Mouse (Mus musculus) layer of hippocampus, adult 9-11 months (tissue): ENCODE data around the gene Tmem131l.

ENCODE experiments used
- DNase-seq: peaks from one replicate; pipeline ENCODE4 v3.0.0; 2022

Tmem131l gene

GRCm38 (mm10) chr3:83976161-83976560 lies 63.8 kb downstream of the Tmem131l start:
- no peak for DNase-seq

DNA sequence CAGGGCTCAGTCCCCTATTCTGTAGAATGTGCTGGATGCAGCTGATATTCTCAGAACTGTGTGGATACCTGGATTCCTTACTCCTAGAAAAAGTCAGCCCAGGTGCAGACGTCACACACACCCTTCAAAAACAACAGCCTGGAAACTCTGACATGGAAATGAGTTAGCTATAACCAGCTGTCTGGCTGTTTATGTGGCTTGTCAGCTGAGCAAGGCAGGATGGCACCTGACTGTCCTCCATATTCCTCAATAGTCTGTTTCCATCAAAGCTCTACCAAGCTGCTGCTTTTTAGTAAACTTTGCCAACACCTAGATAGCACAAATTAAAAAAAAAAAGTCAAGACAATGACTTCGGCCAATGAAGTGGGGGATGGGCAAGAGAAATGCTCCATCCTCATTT lies 66.6 kb downstream of the Tmem131l start:
- DNase-seq, result no peak

GRCm38 (mm10) chr3:83970629-83971028 lies 69.3 kb downstream of the Tmem131l start:
- no peak for DNase-seq

DNA sequence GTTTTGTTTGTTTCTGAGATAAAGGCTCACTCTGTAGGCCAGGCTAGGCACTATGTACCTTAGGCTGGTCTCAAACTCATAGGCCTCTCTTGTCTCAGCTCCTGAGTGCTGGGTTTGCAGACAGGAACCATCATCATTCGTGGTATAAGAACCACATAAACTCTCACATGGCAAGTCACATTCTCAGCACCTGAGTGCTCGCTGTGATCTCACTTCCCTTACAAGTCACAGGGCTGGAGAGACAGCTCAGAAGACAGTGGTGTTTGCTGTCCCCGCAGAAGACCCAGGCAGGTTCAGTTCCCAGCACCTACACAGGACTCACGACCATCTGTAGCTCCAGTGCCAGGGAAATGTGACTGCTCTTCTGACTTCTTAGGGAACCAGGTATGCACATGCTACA lies 70.9 kb downstream of the Tmem131l start:
- no peak for DNase-seq

DNA sequence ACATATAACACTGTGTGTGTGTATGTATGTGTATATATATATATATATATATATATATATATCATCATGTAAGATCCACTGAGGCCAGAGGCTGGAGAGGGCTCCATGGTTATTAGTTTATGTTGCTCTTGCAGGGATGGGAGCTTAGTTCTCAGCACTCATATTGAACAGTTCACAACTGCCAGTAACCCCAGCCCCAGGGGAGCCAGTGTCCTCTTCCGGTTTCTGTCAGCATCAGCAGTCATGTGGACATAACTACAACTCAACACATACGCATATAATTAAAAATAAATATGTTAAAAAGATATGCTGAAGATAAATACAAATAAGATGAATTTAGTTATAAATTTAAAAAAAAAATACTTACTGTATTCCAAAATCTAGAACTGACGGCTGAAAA lies 72.2 kb downstream of the Tmem131l start:
- no peak for DNase-seq

DNA sequence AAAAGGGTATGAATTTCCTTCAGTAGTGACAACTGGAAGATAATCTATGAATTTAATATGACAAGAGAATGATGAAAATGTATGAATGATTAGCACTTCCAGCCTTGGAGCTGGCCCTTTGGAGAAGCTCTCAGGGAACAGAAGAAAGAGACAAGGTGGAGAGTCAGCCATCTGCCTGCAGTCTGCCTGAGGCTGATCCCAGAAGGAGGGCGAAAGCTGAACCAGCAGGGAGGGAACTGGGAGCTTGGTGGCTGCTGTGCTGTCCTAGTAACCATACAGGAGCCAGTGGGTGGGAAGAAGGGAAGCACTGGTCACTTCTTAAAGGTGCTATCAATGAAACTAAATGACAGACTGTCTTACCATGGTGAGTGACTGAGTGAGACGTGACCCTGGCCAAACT lies 74.6 kb downstream of the Tmem131l start:
- no peak for DNase-seq

DNA sequence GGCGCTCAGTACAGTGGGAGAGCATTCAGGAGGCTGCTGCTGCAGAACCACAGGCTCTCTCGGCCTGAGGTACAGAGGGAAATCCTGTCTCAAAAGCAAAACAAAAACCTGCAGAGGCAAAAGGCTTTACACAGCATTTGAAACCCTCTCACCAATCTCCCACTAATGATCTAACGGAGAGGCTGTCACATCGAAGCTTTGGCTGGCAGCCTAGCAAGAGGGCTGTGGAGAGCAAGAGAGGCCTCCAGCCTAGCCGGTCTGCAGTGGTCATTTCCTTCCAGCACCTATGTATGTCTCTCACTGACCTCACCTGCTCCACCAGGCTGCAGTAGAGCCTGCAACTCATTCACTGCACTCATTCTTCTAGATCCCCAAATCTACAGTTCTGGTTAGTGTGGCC lies 76.3 kb downstream of the Tmem131l start:
- no peak for DNase-seq

DNA sequence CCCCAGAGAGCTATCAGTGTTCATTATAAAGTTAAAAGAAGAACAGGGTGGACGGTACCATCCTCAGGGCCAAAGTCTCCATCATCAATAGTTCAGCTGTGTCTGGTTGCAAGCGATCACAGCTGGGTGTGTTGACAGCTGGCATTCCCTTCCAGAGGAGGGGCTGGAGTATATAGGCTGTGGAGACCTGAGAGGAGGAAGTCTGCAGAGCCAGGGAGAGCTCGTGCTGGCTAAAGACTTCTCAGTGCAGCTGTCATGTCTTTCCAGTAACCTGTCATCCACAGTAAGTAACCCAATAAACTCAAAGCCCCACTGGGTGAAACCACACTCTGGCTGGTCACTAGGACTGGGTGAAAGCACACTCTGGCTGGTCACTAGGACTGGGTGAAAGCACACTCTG lies 77.4 kb downstream of the Tmem131l start:
- no peak for DNase-seq

- no peak for DNase-seq
Measured at GRCm38 (mm10) chr3:83962076-83962475, 77.9 kb downstream of the Tmem131l start.

DNA sequence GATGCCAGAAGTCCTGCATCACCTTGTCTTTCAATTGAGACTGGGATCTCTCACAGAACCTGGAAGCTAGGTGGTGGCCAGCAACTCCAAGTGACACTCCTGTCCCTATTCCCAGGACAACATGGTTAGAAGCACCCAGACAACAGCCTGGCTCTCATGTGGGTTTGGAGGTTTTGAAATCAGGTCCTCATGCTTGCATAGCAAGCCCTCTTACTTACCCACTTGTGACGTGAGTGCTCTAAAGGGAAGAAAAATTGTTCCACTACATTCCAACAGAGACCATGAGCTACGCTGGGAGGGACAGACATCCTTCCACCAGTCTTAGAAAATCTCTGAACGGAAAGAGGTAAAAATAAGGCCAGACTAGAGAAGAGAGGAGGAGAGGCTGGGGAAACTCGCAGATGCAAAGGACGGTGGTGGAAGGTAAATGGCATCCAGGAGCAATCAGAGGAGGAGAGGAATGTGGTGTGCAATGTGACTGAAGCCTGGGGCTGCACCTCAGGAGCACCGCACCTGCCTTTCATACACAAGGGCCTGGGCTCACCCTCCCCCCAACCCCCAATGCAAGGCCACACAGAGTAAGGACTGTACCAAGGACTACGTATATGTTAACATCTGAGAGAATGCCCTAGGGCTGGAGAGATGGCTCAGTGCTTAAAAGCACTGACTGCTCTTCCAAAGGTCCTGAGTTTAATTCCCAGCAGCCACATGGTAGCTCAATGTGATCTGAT lies 80.9 kb downstream of the Tmem131l start:
- DNase-seq, result no peak

- no peak for DNase-seq
Measured at GRCm38 (mm10) chr3:83953879-83954278, 86.1 kb downstream of the Tmem131l start.

- DNase-seq, result no peak
Measured at GRCm38 (mm10) chr3:83948801-83949200, 91.2 kb downstream of the Tmem131l start.

DNA sequence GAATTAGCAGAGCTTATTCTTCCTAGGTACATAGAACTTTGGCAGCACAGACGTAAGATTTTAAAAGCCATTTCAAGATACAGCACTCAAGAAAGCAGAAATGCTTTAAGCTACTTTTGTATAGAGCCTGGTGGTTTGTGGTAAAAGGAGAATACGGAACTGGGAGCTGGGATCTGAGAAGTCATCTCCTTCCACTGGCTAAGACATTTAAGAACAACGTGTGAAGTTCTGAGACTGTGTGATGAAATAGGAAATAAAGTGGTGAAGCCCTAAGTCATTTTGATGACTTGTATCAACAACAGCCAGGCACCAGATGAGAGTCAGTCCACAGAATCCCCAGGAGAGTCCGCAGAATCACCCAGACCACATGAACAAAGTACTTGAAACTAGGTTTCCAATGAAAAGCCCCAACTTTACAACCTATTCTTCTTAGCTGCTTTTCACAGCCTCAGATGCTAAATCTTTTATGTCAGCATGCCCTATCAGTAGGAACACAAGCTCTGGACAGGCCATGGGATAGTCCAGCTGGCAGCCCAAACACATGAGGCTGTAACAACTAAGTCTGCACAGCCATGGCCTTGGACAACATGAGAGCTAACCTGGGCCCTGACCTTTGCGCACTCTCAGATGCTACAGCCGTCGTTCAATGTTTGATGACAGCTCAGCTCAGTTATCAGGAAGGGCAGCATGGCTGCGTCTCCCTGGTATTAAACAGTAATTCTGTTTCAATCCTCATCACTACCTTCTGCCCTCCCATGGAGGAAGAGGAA lies 92.3 kb downstream of the Tmem131l start:
- no peak for DNase-seq

- no peak for DNase-seq
Measured at GRCm38 (mm10) chr3:83946848-83947247, 93.1 kb downstream of the Tmem131l start.

DNA sequence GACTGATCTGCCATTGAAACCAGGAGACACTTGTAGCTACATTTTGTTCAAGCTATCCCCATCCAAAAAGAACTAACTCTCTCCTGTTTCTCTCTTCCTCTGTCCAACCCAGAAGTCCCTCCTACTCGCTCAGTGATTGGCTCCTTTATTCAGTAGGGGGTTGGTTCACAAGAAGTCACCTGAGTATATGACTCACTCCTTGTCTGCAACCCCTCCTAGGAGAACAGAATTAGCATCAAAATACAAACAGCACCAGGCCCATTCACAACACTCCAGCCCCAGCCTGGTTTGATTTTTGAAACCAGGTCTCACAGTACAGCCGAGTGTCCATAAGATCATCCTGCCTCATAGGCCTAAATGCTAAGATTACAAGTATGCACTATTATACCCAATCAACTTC lies 96.3 kb downstream of the Tmem131l start:
- no peak for DNase-seq

- DNase-seq, result no peak
Measured at GRCm38 (mm10) chr3:83943212-83943611, 96.8 kb downstream of the Tmem131l start.

- DNase-seq, result no peak
Measured at GRCm38 (mm10) chr3:83941921-83942320, 98.1 kb downstream of the Tmem131l start.

DNA sequence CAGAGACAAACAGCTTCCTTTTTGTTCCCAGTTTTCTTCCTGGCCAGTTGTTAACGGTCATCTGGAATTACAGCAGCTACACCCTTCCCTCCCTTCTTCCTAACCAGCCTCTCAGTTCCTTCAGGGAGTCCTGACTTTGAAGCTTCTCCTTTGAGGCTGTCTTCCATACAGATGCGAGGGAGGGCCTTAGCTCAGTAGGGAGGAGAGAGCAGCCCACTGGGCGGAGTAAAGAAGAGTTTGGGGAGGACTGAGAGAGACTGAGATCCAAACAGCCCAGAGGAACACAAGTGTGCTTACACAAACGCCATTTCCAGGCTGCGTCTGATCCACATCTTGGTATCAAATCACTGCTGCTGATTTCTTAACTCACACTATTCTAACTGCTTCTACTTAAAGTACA lies 101.1 kb downstream of the Tmem131l start:
- no peak for DNase-seq

DNA sequence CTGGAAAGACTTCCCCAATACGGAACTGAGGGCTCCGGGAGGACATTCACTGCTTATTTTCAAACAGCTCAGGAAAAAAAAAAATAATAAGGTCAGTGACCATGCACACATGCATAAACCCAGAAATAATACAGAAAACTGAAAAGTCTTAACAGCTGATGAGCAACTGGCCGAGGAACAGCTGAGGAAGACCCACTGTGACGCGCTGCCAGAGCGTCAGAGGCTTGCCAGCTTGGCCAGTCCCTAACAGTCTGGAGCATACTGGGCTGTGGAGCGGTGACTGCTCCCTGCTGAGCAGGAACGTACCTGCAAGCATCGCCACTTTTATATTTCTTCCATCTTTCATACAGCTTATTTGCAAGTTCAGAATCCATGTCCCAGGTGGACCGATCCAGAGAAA lies 105.5 kb downstream of the Tmem131l start:
- DNase-seq, result no peak

GRCm38 (mm10) chr3:83915768-83916496 lies 124.0 kb downstream of the Tmem131l start:
- peak; percentile 24 for DNase-seq

DNA sequence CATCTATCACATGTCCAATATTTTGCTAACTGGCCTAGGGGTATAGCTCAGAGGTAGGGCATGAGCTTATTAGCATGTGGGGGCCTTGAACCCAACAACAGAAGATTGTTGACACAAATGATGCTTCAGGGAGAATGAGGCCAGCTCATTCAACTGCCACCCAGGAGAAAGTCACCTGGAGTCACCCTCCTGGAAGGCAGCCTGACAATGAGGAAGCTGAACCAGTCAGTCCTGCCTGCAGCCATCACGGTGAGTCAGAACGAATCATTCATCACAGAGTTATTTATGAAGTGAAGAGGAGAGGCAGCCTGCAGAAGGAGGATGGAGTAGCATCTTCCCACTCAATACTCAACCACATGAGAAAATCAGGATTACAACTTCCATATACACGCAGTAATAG lies 124.9 kb downstream of the Tmem131l start:
- no peak for DNase-seq

- no peak for DNase-seq
Measured at GRCm38 (mm10) chr3:83910707-83911106, 129.3 kb downstream of the Tmem131l start.

- no peak for DNase-seq
Measured at GRCm38 (mm10) chr3:83906185-83906584, 133.8 kb downstream of the Tmem131l start.

GRCm38 (mm10) chr3:83905161-83905560 lies 134.8 kb downstream of the Tmem131l start:
- no peak for DNase-seq
